Mouse (Mus musculus): ENCODE measurements around the gene Gm20662. TPM values are rescaled to one million over a fixed set of nuclear protein-coding genes. Genes with fewer than 3 reads are reported as not detected.

Gm20662 gene
- polyA plus RNA-seq, 1 experiment: 0.20 TPM

GRCm38 (mm10) chr9:108020741-108021140 is 24.6 kb downstream of the Gm20662 start:
- Histone ChIP-seq H3K79me2 (ENCODE audit: control insufficient read depth, insufficient read depth) (peaks cover 42% of the 10 kb centered on the region), H3K4me3 (ENCODE audit: insufficient read depth, poor library complexity, severe bottlenecking) (no peak overlapping the region)

GRCm38 (mm10) chr9:108023216-108023615 is 27.1 kb downstream of the Gm20662 start:
- Histone ChIP-seq H3K4me3 (ENCODE audit: insufficient read depth, poor library complexity, severe bottlenecking) (no peak overlapping the region), H3K79me2 (ENCODE audit: control insufficient read depth, insufficient read depth) (peaks cover 32% of the 10 kb centered on the region), H3K36me3 (ENCODE audit: control insufficient read depth, insufficient read depth) (peaks cover 17% of the 10 kb centered on the region), H3K79me3 (ENCODE audit: low read depth) (peaks cover 3% of the 10 kb centered on the region), H3K27me3 (ENCODE audit: control insufficient read depth, insufficient read depth, insufficient read length) (no peaks in the 10 kb centered on the region), H3ac (ENCODE audit: control insufficient read depth, insufficient read length, low read depth) (no peak overlapping the region)
- TF ChIP-seq MYOD1 (IDR thresholded peaks at IDR 0.05; ENCODE audit: control insufficient read depth, insufficient read length, low read depth): no peak
- no peak for TF ChIP-seq FOSL1 (IDR thresholded peaks at IDR 0.05; ENCODE audit: insufficient read depth, low read length, poor library complexity, severe bottlenecking)
- no peak for TF ChIP-seq MYOG (IDR thresholded peaks at IDR 0.05; ENCODE audit: control insufficient read depth, extremely low read depth, insufficient read length)
- TF ChIP-seq CEBPB (IDR thresholded peaks at IDR 0.05; ENCODE audit: low read depth): no peak
- no peak for TF ChIP-seq MAX (IDR thresholded peaks at IDR 0.05)
- no peak for TF ChIP-seq CTCF (IDR thresholded peaks at IDR 0.05; ENCODE audit: control insufficient read depth, insufficient read depth, insufficient read length)
- no peak for TF ChIP-seq USF1 (IDR thresholded peaks at IDR 0.05; ENCODE audit: low read depth)

More at GRCm38 (mm10) chr9:108020741-108021140, 24.6 kb downstream of the Gm20662 start:
- peaks cover 3% of the 10 kb centered on the region for H3K79me3 ChIP-seq (ENCODE audit: low read depth)
- H3K36me3 ChIP-seq (ENCODE audit: control insufficient read depth, insufficient read depth): peaks cover 11% of the 10 kb centered on the region
- no peak for TF ChIP-seq MYOG (IDR thresholded peaks at IDR 0.05; ENCODE audit: control insufficient read depth, extremely low read depth, insufficient read length)
- no peak for TF ChIP-seq FOSL1 (IDR thresholded peaks at IDR 0.05; ENCODE audit: insufficient read depth, low read length, poor library complexity, severe bottlenecking)
- TF ChIP-seq MYOD1 (IDR thresholded peaks at IDR 0.05; ENCODE audit: control insufficient read depth, insufficient read length, low read depth): no peak
- no peak for TF ChIP-seq CTCF (IDR thresholded peaks at IDR 0.05; ENCODE audit: control insufficient read depth, insufficient read depth, insufficient read length)
- TF ChIP-seq CEBPB (IDR thresholded peaks at IDR 0.05; ENCODE audit: low read depth): no peak
- no peak for TF ChIP-seq MAX (IDR thresholded peaks at IDR 0.05)
- TF ChIP-seq USF1 (IDR thresholded peaks at IDR 0.05; ENCODE audit: low read depth): no peak
- no peaks in the 10 kb centered on the region for H3K27me3 ChIP-seq (ENCODE audit: control insufficient read depth, insufficient read depth, insufficient read length)
- H3ac ChIP-seq (ENCODE audit: control insufficient read depth, insufficient read length, low read depth): no peak overlapping the region

GRCm38 (mm10) chr9:108026584-108026983 is 30.4 kb downstream of the Gm20662 start:
- Histone ChIP-seq H3K79me3 (ENCODE audit: low read depth) (peaks cover 3% of the 10 kb centered on the region), H3ac (ENCODE audit: control insufficient read depth, insufficient read length, low read depth) (no peak overlapping the region), H3K36me3 (ENCODE audit: control insufficient read depth, insufficient read depth) (peaks cover 17% of the 10 kb centered on the region), H3K79me2 (ENCODE audit: control insufficient read depth, insufficient read depth) (peaks cover 11% of the 10 kb centered on the region), H3K27me3 (ENCODE audit: control insufficient read depth, insufficient read depth, insufficient read length) (no peaks in the 10 kb centered on the region), H3K4me3 (ENCODE audit: insufficient read depth, poor library complexity, severe bottlenecking) (no peak overlapping the region)
- TF ChIP-seq MYOD1 (IDR thresholded peaks at IDR 0.05; ENCODE audit: control insufficient read depth, insufficient read length, low read depth) (no peak), CTCF (IDR thresholded peaks at IDR 0.05; ENCODE audit: control insufficient read depth, insufficient read depth, insufficient read length) (no peak), FOSL1 (IDR thresholded peaks at IDR 0.05; ENCODE audit: insufficient read depth, low read length, poor library complexity, severe bottlenecking) (no peak), MAX (IDR thresholded peaks at IDR 0.05) (no peak), USF1 (IDR thresholded peaks at IDR 0.05; ENCODE audit: low read depth) (no peak), CEBPB (IDR thresholded peaks at IDR 0.05; ENCODE audit: low read depth) (no peak), MYOG (IDR thresholded peaks at IDR 0.05; ENCODE audit: control insufficient read depth, extremely low read depth, insufficient read length) (no peak)

- H3K79me2 ChIP-seq (ENCODE audit: control insufficient read depth, insufficient read depth): no peaks in the 10 kb centered on the region
- no peak overlapping the region for H3ac ChIP-seq (ENCODE audit: control insufficient read depth, insufficient read length, low read depth)
- peaks cover 17% of the 10 kb centered on the region for H3K36me3 ChIP-seq (ENCODE audit: control insufficient read depth, insufficient read depth)
- H3K27me3 ChIP-seq (ENCODE audit: control insufficient read depth, insufficient read depth, insufficient read length): no peaks in the 10 kb centered on the region
- no peak overlapping the region for H3K4me3 ChIP-seq (ENCODE audit: insufficient read depth, poor library complexity, severe bottlenecking)
- H3K79me3 ChIP-seq (ENCODE audit: low read depth): no peaks in the 10 kb centered on the region
- TF ChIP-seq CEBPB (IDR thresholded peaks at IDR 0.05; ENCODE audit: low read depth): no peak
- no peak for TF ChIP-seq USF1 (IDR thresholded peaks at IDR 0.05; ENCODE audit: low read depth)
- no peak for TF ChIP-seq FOSL1 (IDR thresholded peaks at IDR 0.05; ENCODE audit: insufficient read depth, low read length, poor library complexity, severe bottlenecking)
- TF ChIP-seq CTCF (IDR thresholded peaks at IDR 0.05; ENCODE audit: control insufficient read depth, insufficient read depth, insufficient read length): no peak
- no peak for TF ChIP-seq MYOG (IDR thresholded peaks at IDR 0.05; ENCODE audit: control insufficient read depth, extremely low read depth, insufficient read length)
Observed at GRCm38 (mm10) chr9:108027867-108028266, 31.7 kb downstream of the Gm20662 start.

- H3ac ChIP-seq (ENCODE audit: control insufficient read depth, insufficient read length, low read depth): no peak overlapping the region
- TF ChIP-seq MYOD1 (IDR thresholded peaks at IDR 0.05; ENCODE audit: control insufficient read depth, insufficient read length, low read depth): no peak
- no peak for TF ChIP-seq CTCF (IDR thresholded peaks at IDR 0.05; ENCODE audit: control insufficient read depth, insufficient read depth, insufficient read length)
- no peak for TF ChIP-seq FOSL1 (IDR thresholded peaks at IDR 0.05; ENCODE audit: insufficient read depth, low read length, poor library complexity, severe bottlenecking)
- no peak for TF ChIP-seq USF1 (IDR thresholded peaks at IDR 0.05; ENCODE audit: low read depth)
- no peak for TF ChIP-seq CEBPB (IDR thresholded peaks at IDR 0.05; ENCODE audit: low read depth)
- no peak for TF ChIP-seq MYOG (IDR thresholded peaks at IDR 0.05; ENCODE audit: control insufficient read depth, extremely low read depth, insufficient read length)
- TF ChIP-seq MAX (IDR thresholded peaks at IDR 0.05): no peak
- H3K4me3 ChIP-seq (ENCODE audit: insufficient read depth, poor library complexity, severe bottlenecking): no peak overlapping the region
- peaks cover 2% of the 10 kb centered on the region for H3K36me3 ChIP-seq (ENCODE audit: control insufficient read depth, insufficient read depth)
- no peaks in the 10 kb centered on the region for H3K79me3 ChIP-seq (ENCODE audit: low read depth)
- H3K27me3 ChIP-seq (ENCODE audit: control insufficient read depth, insufficient read depth, insufficient read length): no peaks in the 10 kb centered on the region
- H3K79me2 ChIP-seq (ENCODE audit: control insufficient read depth, insufficient read depth): no peaks in the 10 kb centered on the region
Observed at GRCm38 (mm10) chr9:108032126-108032525, 36.0 kb downstream of the Gm20662 start.

Measured in C2C12 (cell line).